Mouse (Mus musculus): ENCODE results near the gene Serpina7.

DNA sequence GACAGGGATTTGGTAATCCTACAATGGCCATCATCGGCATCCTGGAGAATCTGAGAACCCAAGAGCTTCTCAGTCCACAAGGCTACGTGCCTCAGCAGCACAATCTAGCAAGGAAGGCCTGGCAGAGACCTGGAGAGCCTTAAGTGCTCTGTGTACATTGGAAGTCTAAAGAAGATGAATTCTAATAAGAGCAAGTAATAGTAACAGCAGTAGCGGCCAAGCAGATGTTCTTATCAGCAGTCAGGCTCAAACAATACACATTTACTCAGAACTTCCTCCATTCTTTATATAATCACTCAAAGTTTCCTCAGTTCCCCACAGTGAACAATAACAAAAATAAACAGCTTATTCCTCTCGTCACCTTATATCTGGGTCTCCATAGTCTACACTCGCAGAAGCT, 21.0 kb downstream of the Serpina7 start:
- no peak for TF ChIP-seq CTCF (IDR thresholded peaks at IDR 0.05; ENCODE audit: low read depth, low read length)
- no peak for TF ChIP-seq POLR2A (IDR thresholded peaks at IDR 0.05; ENCODE audit: borderline replicate concordance, low read depth, low read length)
